27 mouse cellular contexts compared by ENCODE assay signal in the genomic region with DNA sequence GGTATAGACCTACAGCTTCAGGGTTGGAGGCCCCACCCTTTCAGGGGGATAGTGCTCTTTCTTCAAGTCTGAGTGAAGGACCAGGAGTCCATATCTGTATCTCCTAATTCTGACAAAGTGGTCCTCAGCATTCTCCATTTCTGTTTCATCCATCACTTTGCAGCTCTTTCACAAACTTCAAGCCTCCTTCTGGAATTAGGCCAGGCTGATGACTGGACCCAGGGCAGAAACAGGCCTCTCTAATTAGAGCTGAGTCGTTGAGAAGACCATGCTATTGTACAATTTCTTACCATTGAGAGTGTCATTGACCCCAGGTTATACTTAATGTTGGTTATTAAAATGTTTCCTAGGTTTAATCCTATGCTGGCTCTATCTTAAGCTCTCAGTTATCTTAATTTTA.
"Had no signal": no experiment of that assay in that cellular context is flagged by ENCODE, and none has a peak within 500 bp of the region (broad histone marks: within the 10 kb centered on the region; RNA-seq: fewer than 3 reads in every experiment).

No protein-coding gene starts in this region.

- H3K4me1 ChIP-seq: heart, embryonic 13.5 days; heart, embryonic 15.5 days; hindbrain, embryonic 13.5 days; hindbrain, embryonic 15.5 days; intestine, embryonic 15.5 days; kidney, embryonic 15.5 days; limb, embryonic 13.5 days; limb, embryonic 15.5 days; liver, embryonic 12.5 days had no signal

- H3K9me3 ChIP-seq: heart, embryonic 13.5 days; heart, embryonic 15.5 days; hindbrain, embryonic 13.5 days; hindbrain, embryonic 15.5 days; intestine, embryonic 15.5 days; kidney, embryonic 15.5 days; limb, embryonic 13.5 days; limb, embryonic 15.5 days; liver, embryonic 12.5 days had no signal

- H3K27me3 ChIP-seq: heart, embryonic 13.5 days; heart, embryonic 15.5 days; hindbrain, embryonic 13.5 days; hindbrain, embryonic 15.5 days; intestine, embryonic 15.5 days; kidney, embryonic 15.5 days; limb, embryonic 13.5 days; limb, embryonic 15.5 days; liver, embryonic 12.5 days had no signal

- H3K9ac ChIP-seq: heart, embryonic 13.5 days; heart, embryonic 15.5 days; hindbrain, embryonic 13.5 days; hindbrain, embryonic 15.5 days; intestine, embryonic 15.5 days; kidney, embryonic 15.5 days; limb, embryonic 13.5 days; limb, embryonic 15.5 days; liver, embryonic 12.5 days; liver, embryonic 14.5 days had no signal

- H3K27ac ChIP-seq: heart, adult 2 months; heart, embryonic 13.5 days; heart, embryonic 15.5 days; hindbrain, embryonic 13.5 days; hindbrain, embryonic 15.5 days; hindbrain, postnatal 0 days; intestine, embryonic 15.5 days; kidney, embryonic 15.5 days; kidney, postnatal 0 days; limb, embryonic 13.5 days; limb, embryonic 15.5 days; liver, embryonic 12.5 days; liver, embryonic 14.5 days had no signal

- H3K36me3 ChIP-seq: heart, embryonic 13.5 days; heart, embryonic 15.5 days; hindbrain, embryonic 13.5 days; hindbrain, embryonic 15.5 days; intestine, embryonic 15.5 days; kidney, embryonic 15.5 days; limb, embryonic 13.5 days; limb, embryonic 15.5 days; liver, embryonic 12.5 days had no signal

- ATAC-seq: hindbrain, postnatal 0 days; intestine, embryonic 15.5 days; liver, embryonic 12.5 days had no signal

- H3K4me3 ChIP-seq: heart, adult 2 months; heart, embryonic 13.5 days; heart, embryonic 15.5 days; hindbrain, embryonic 13.5 days; hindbrain, embryonic 15.5 days; intestine, embryonic 15.5 days; kidney, embryonic 15.5 days; limb, embryonic 13.5 days; limb, embryonic 15.5 days; liver, embryonic 12.5 days had no signal

- H3K4me2 ChIP-seq: heart, embryonic 11.5 days; heart, embryonic 13.5 days; heart, embryonic 15.5 days; hindbrain, embryonic 13.5 days; hindbrain, embryonic 15.5 days; intestine, embryonic 15.5 days; kidney, embryonic 15.5 days; limb, embryonic 13.5 days; limb, embryonic 15.5 days; liver, embryonic 12.5 days had no signal

- DNase-seq: gastrocnemius, postnatal 10 days; gastrocnemius, postnatal 25 days; heart, adult 2 months; heart, postnatal 14 days; heart, postnatal 36 days; kidney, adult 11 months; kidney, adult 2 months; kidney, adult 9 months; kidney, postnatal 14 days; kidney, postnatal 36 days; layer of hippocampus, adult 9-11 months; layer of hippocampus, postnatal 36 days; left cerebral cortex, postnatal 4 days; lung, adult 18-20 months had no signal
